Mouse (Mus musculus) kidney, embryonic 14.5 days (tissue): ENCODE measurements around the gene Gspt2. TPM values are rescaled to one million over a fixed set of nuclear protein-coding genes. Genes with fewer than 3 reads are reported as not detected.

Experiments used
- polyA plus RNA-seq: library from polyadenylated mRNA; unstranded; fragments of >200 nt; fragmentation: Nextera tagmentation; extraction: Ambion mirVana; gene quantifications from 2 replicates; pipeline ENCODE4 v1.2.1, GENCODE M21; 2014

Gene Gspt2
- polyA plus RNA-seq, 1 experiment from 2014 or later, result 7.3 TPM

Other genes starting within 250 kb of the Gspt2 start
- gene Maged1, start 93.9 kb upstream of the Gspt2 start, polyA plus RNA-seq, result 455 and 607 TPM in 2 replicates
- 2.9 and 3.2 TPM in 2 replicates for gene Zxdb, start 88.5 kb downstream of the Gspt2 start, polyA plus RNA-seq